Mouse (Mus musculus) inflammation-experienced regulatory T-cells, adult 16 weeks (primary cell): ENCODE measurements around the gene Olfr488. TPM values are rescaled to one million over a fixed set of nuclear protein-coding genes. Genes with fewer than 3 reads are reported as not detected.

ENCODE experiments used
- polyA plus RNA-seq: library from polyadenylated mRNA; unstranded; fragments of 100-300 nt; shearing (Covaris generic); gene quantifications from one replicate; pipeline ENCODE4 v1.2.1, GENCODE M21; 2017

Gene Olfr488
- not detected for polyA plus RNA-seq

DNA sequence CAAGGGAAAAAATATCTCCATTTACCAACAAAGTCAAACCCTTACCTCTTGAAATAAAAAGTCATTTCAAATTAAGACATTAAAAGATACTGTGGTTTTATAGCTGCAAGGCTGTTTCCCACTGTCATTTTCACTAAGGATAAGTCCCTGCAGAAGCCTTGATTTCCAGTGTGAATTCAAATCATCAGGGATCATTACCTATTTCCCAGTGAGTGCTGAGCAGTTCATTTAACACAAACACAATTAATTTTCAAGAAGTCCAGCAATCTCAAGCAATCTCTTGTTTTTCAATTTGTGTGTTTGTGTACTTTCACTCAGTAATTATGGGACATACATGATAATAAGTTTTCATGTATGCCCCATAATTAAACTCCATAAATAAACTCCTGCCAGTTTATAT lies at the start of gene Olfr488:
TSS of gene Olfr488 (minus strand) at position 101 of the 400 bp plus-strand sequence.

DNA sequence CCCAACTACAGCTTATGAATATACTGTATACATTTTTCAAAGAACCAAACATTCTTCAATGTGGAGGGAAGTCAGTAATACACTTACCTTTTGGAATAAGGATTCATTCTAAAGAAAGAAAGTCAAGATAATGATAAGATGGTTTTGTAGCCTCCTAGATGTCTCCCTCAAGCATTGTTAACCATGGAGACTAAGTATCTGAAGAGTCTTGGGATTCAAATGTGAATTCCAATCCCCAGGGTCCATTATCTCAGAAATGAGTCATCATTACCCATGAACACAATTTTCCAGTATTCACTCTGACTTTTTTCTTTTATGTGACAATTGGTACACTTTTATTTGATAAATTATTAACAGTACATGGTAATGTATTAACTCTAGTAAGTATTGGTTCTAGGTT lies 30.7 kb upstream of the Olfr488 start, which contains the start of gene Olfr490:
TSS of gene Olfr490 (minus strand) at position 101 of the 400 bp plus-strand sequence.

GRCm38 (mm10) chr7:108214536-108214935 lies 43.6 kb downstream of the Olfr488 start, which contains the start of gene Olfr487:
TSS of gene Olfr487 (minus strand) at chr7:108214636.

Other genes with a start within 250 kb of the Olfr488 start
- gene Olfr478, start 224.4 kb downstream of the Olfr488 start, polyA plus RNA-seq = not detected
- gene Olfr479, start 207.7 kb downstream of the Olfr488 start, polyA plus RNA-seq = not detected
- gene Olfr480, start 191.0 kb downstream of the Olfr488 start, polyA plus RNA-seq = not detected
- gene Olfr481, start 178.5 kb downstream of the Olfr488 start, polyA plus RNA-seq = not detected
- 0.16 TPM for gene Olfr482, start 160.8 kb downstream of the Olfr488 start, polyA plus RNA-seq
- gene Olfr483, start 157.5 kb downstream of the Olfr488 start, polyA plus RNA-seq = not detected
- not detected for gene Olfr484, start 130.9 kb downstream of the Olfr488 start, polyA plus RNA-seq
- gene Olfr485, start 98.5 kb downstream of the Olfr488 start, polyA plus RNA-seq = not detected
- gene Olfr486, start 85.6 kb downstream of the Olfr488 start, polyA plus RNA-seq = not detected
- gene Olfr487, start 43.7 kb downstream of the Olfr488 start, polyA plus RNA-seq = not detected
- gene Olfr490, start 30.6 kb upstream of the Olfr488 start, polyA plus RNA-seq = not detected
- gene Olfr491, start 55.1 kb upstream of the Olfr488 start, polyA plus RNA-seq = not detected
- gene Olfr492, start 65.3 kb upstream of the Olfr488 start, polyA plus RNA-seq = not detected
- not detected for gene Olfr493, start 88.6 kb upstream of the Olfr488 start, polyA plus RNA-seq
- gene Olfr494, start 107.0 kb upstream of the Olfr488 start, polyA plus RNA-seq = not detected
- gene Olfr495, start 134.8 kb upstream of the Olfr488 start, polyA plus RNA-seq = not detected
- not detected for gene Olfr497, start 162.1 kb upstream of the Olfr488 start, polyA plus RNA-seq
- gene Olfr498, start 207.0 kb upstream of the Olfr488 start, polyA plus RNA-seq = not detected